Mouse (Mus musculus) embryonic fibroblast, embryonic 13.5 days (primary cell): ENCODE results near the gene Gm28047. TPM values are rescaled to one million over a fixed set of nuclear protein-coding genes. Genes with fewer than 3 reads are reported as not detected.
"Not testable (repeated sequence)": the region's sequence is repeated elsewhere in the genome, so short reads cannot be mapped to it uniquely, and the experiment has no call there.

Experiments used
- H3K27ac ChIP-seq: 2 replicates; pipeline ENCODE4 v1.5.1; 2012; ENCODE audit warnings: low read length, control low read depth, inconsistent platforms; ENCODE audit not compliant: insufficient read depth
- H3K4me1 ChIP-seq: 2 replicates; pipeline ENCODE4 v1.6.1; 2011; ENCODE audit warnings: low read length; ENCODE audit not compliant: control insufficient read depth, insufficient read depth
- H3K4me3 ChIP-seq: 2 replicates; pipeline ENCODE4 v1.5.1; 2011; ENCODE audit warnings: mild to moderate bottlenecking, control low read depth, low read length; ENCODE audit not compliant: insufficient read depth
- CTCF ChIP-seq: IDR thresholded peaks from 2 replicates; pipeline ENCODE4 v1.5.1; 2011; ENCODE audit warnings: mild to moderate bottlenecking, control low read depth, low read length, moderate library complexity, borderline replicate concordance; ENCODE audit not compliant: insufficient read depth
- POLR2A ChIP-seq: IDR thresholded peaks from 2 replicates; pipeline ENCODE4 v1.6.1; 2011; ENCODE audit warnings: low read depth, mild to moderate bottlenecking, control low read depth, low read length, moderate library complexity
- polyA plus RNA-seq: library from polyadenylated mRNA; stranded (reverse); fragments of >200 nt; gene quantifications from 2 replicates; pipeline ENCODE4 v1.2.4, GENCODE M21; 2011; ENCODE audit warnings: low read depth; ENCODE audit not compliant: missing spikeins, insufficient read length

The Gm28047 gene
- polyA plus RNA-seq, 1 experiment, result 2.0 TPM

DNA sequence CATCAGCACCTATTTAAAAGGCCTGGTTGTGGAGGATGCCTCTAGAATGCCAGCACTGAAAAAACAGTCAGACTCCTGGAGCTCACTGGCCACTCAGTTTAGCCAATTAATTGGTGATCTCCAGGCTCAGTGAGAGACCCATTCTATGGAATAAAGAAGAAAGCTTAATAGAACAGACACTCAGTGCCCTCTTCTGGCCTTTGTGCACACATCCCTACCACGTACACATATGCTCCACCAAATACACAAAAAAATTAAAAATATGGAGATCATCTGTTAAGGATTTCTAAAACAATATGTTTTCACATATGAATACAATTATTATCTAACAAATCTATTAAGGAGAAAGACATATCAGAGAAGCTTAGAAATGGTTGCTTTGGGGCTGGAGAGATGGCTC, 4.1 kb downstream of the Gm28047 start:
- Histone ChIP-seq H3K4me1 (no peaks in the 10 kb centered on the region), H3K27ac (no peak overlapping the region), H3K4me3 (no peak overlapping the region)
- TF ChIP-seq CTCF, result no peak
- no peak for TF ChIP-seq POLR2A

DNA sequence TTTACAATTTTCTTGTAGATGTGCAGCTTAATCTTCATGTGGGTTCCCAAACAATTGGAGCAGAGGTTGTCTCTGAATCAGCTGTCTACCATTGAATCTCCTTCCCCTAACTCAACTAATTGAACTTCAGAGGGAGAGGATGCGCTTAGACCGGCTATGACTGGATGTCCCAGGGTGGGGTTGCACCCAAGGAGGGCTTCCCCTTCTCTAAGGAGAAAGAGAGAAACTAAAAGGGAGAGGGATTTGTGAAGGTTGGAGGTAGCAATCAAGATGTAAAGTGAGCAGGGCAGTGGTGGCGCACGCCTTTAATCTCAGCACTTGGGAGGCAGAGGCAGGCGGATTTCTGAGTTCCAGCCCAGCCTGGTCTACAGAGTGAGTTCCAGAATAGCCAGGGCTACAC, 5.4 kb downstream of the Gm28047 start:
- no peak for TF ChIP-seq POLR2A
- TF ChIP-seq CTCF, result no peak
- Histone ChIP-seq H3K27ac (no peak overlapping the region), H3K4me3 (no peak overlapping the region), H3K4me1 (no peaks in the 10 kb centered on the region)

- Histone ChIP-seq H3K4me1 (no peaks in the 10 kb centered on the region), H3K4me3 (no peak overlapping the region)
- TF ChIP-seq CTCF, result no peak
These were observed 7.2 kb downstream of the Gm28047 start for GRCm38 (mm10) chr15:102617654-102618053.

DNA sequence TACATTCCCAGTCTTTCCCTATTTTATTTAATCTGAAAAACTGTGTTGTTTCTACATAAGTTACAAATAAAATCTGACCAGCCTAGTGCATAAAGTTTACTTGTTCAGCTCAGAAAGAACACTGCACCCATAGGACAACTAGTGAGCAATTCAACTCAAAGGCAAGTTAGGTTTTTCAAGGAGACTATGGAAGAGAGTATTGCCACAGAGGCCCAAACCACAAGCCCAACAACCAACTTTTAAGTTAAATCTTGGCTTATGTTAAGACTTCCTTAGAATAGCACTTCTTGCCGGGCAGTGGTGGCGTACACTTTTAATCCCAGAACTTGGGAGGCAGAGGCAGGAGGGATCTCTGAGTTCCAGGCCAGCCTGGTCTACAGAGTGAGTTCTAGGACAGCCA, 8.7 kb downstream of the Gm28047 start:
- H3K27ac ChIP-seq, result no peak overlapping the region
- TF ChIP-seq POLR2A, result no peak
- TF ChIP-seq CTCF, result no peak
- H3K4me3 ChIP-seq, result no peak overlapping the region
- no peaks in the 10 kb centered on the region for H3K4me1 ChIP-seq

More at GRCm38 (mm10) chr15:102617654-102618053, 7.2 kb downstream of the Gm28047 start:
- no peak overlapping the region for H3K27ac ChIP-seq

DNA sequence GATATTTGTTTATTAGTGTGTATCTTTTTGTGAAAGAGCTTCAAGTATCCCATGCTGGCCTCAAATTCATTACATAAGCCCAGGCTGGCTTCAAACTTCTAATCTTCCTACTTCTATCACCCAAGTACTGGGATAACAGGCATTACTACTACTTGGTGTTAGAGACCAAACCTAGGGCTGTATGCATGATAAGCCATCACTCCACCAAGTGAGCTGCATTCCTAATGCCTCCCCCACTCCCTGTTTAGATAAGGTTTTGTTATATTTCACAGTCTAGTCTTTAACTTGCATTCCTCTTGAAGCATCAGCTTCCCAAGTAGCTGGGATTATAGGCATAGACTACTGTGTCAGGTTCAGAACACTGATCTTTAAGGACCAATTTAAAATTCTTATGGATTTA, 10.6 kb downstream of the Gm28047 start:
- no peak overlapping the region for H3K4me3 ChIP-seq
- no peak for TF ChIP-seq CTCF
- TF ChIP-seq POLR2A, result no peak

GRCm38 (mm10) chr15:102612966-102613365, 11.9 kb downstream of the Gm28047 start:
- no peaks in the 10 kb centered on the region for H3K4me1 ChIP-seq

More for the DNA sequence above, 10.6 kb downstream of the Gm28047 start:
- no peaks in the 10 kb centered on the region for H3K4me1 ChIP-seq
- H3K27ac ChIP-seq, result no peak overlapping the region

GRCm38 (mm10) chr15:102608586-102608985, 16.3 kb downstream of the Gm28047 start:
- H3K4me1 ChIP-seq, H3K4me3 ChIP-seq, H3K27ac ChIP-seq: not testable (repeated sequence)

More at GRCm38 (mm10) chr15:102612966-102613365, 11.9 kb downstream of the Gm28047 start:
- TF ChIP-seq POLR2A (no peak), CTCF (no peak)
- Histone ChIP-seq H3K4me3 (no peak overlapping the region), H3K27ac (no peak overlapping the region)

DNA sequence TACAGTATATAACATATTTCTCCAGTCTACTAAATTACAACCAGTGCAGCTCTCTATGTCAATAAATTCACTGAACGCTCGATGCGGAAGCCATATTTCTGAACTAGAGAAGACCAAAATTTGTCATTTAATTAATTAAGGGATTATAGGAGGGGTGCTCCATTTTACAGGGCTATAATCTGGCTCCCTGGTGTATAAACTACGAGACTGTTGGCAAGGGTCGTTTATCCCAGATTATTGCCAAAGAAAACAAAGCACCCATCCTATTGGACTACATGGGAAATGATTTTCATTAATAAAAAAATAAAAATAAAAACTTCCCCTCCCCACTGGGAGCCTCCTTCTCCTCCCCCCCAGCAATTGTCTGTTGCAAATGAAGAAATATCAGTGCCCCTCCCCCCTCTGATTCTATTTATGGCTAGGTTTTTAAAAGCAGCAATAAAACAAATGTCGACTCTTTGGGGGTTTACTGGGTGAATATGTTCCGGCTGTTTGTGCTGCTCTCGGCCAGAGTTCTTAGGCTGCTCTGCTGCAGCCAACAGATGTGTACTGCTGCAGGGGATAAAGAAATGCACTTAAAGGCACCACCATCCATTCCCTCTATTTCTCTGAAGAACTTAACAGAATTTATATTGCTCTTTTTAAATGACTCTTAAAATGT, 30.7 kb downstream of the Gm28047 start:
- H3K27ac ChIP-seq, result no peak overlapping the region
- H3K4me3 ChIP-seq, result no peak overlapping the region
- TF ChIP-seq CTCF (no peak), POLR2A (no peak)
- H3K4me1 ChIP-seq, result no peaks in the 10 kb centered on the region

- TF ChIP-seq CTCF (no peak), POLR2A (no peak)
- H3K27ac ChIP-seq, result no peak overlapping the region
- H3K4me3 ChIP-seq, result no peak overlapping the region
- H3K4me1 ChIP-seq, result no peaks in the 10 kb centered on the region
These were observed 32.2 kb downstream of the Gm28047 start for GRCm38 (mm10) chr15:102592674-102593073.

GRCm38 (mm10) chr15:102590567-102590966, 34.3 kb downstream of the Gm28047 start:
- Histone ChIP-seq H3K4me1 (no peaks in the 10 kb centered on the region), H3K4me3 (no peak overlapping the region), H3K27ac (no peak overlapping the region)
- TF ChIP-seq POLR2A (no peak), CTCF (no peak)

GRCm38 (mm10) chr15:102589826-102590225, 35.0 kb downstream of the Gm28047 start:
- TF ChIP-seq CTCF (no peak), POLR2A (no peak)
- no peak overlapping the region for H3K27ac ChIP-seq
- H3K4me3 ChIP-seq, result no peak overlapping the region
- no peaks in the 10 kb centered on the region for H3K4me1 ChIP-seq

DNA sequence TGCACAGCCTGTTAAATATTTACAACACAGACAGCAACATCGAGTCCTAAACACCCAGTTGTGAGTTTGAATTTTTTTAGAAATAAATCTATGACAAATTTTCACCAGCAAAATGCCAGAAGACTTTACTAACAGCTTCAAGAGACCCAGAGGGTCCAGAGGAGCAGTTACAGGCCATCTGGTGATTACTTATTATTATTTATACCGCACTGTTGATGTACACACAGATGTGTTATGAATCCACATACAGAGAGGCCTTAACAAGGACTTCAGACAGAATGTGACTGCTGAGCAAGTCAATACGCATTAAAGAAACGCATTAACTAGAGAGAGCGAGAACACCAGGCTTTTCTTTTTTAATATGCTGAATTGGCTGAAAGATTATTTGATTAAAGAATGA, 39.4 kb downstream of the Gm28047 start:
- H3K27ac ChIP-seq, result no peak overlapping the region
- TF ChIP-seq POLR2A (no peak), CTCF (no peak)
- no peaks in the 10 kb centered on the region for H3K4me1 ChIP-seq
- H3K4me3 ChIP-seq, result no peak overlapping the region
